Mouse (Mus musculus) megakaryocyte, embryonic 14.5 days (primary cell): ENCODE data around the gene Cerkl.

Experiments
- FLI1 ChIP-seq: IDR thresholded peaks from 2 replicates; pipeline ENCODE4 v1.6.1; 2012; ENCODE audit warnings: low read length, inconsistent platforms, mixed read lengths
- GATA1 ChIP-seq: IDR thresholded peaks from 3 replicates; pipeline ENCODE4 v1.6.1; 2012; ENCODE audit warnings: mixed read lengths, low read length, inconsistent platforms, borderline replicate concordance

DNA sequence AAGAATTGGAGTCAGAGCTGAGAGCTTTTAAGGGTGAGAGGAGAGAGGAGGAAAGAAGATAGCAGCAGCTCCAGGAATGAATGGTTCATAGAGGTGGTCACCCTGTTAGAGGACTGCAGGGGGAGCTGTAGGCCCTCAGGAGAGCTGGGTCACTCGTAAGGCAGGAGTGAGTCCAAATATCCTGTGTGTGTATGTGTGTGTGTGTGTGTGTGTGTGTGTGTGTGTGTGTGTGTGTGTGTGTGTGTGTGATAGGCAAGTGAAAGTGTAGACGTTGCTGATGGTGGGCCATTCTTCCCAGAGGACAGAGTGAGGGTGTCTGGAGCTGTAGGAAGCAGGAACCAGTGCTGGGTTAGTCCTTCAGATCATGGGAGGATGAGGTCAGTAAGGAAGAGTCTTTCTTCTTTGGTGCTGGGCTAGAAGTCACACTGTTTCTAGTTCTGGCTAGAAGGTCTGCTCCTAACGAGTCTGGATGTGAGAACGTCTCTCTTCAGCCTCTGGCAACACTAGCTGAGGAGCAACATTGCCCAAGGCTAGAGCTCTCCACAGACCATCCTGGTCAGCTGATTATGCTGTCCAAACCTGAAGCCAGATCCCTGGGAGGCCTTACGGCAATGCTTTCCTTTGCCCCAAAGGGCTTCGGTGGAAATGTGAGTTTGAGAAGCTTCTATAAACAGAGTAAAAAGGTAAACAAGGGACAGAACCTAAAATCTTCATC is 83.9 kb downstream of the Cerkl start:
- TF ChIP-seq GATA1, result no peak
- no peak for TF ChIP-seq FLI1
